Mouse (Mus musculus) layer of hippocampus, postnatal 25 days (tissue): ENCODE results near the gene Xrcc4. TPM values are rescaled to one million over a fixed set of nuclear protein-coding genes. Genes with fewer than 3 reads are reported as not detected.
"Not testable (repeated sequence)": the region's sequence is repeated elsewhere in the genome, so short reads cannot be mapped to it uniquely, and the experiment has no call there.

ENCODE experiments used
- DNase-seq, 2 experiments: peaks; one replicate each; pipeline ENCODE4 v3.0.0; 2022; ENCODE audit warnings: mixed read lengths in 2 of 2, low spot score in 1 of 2; ENCODE audit errors: extremely low spot score in 1 of 2
- total RNA-seq, 2 experiments: library from RNA; stranded (reverse); gene quantifications; 2 replicates each; pipeline ENCODE4 v1.2.3; 2021

Xrcc4 gene
- total RNA-seq: 10 to 100 TPM; 15.0 to 16.4 TPM

- peak; percentile 86 to 89 for DNase-seq
Observed at GRCm38 (mm10) chr13:90088962-90089824, at the start of gene Xrcc4, which contains the start of gene Tmem167. Gene Xrcc4, minus strand, starts transcription at chr13:90089608. Gene Tmem167, plus strand, starts transcription at chr13:90089123.

GRCm38 (mm10) chr13:90136156-90136910 is 46.9 kb upstream of the Xrcc4 start:
- peak in 1 of 2 experiments; percentile 25 for DNase-seq

GRCm38 (mm10) chr13:90111681-90112080 is 22.3 kb upstream of the Xrcc4 start:
- no peak for DNase-seq

GRCm38 (mm10) chr13:90108746-90109145 is 19.3 kb upstream of the Xrcc4 start:
- not testable (repeated sequence) for DNase-seq

GRCm38 (mm10) chr13:90106139-90106538 is 16.7 kb upstream of the Xrcc4 start:
- DNase-seq: no peak

GRCm38 (mm10) chr13:90101514-90101913 is 12.1 kb upstream of the Xrcc4 start:
- DNase-seq: no peak

GRCm38 (mm10) chr13:90089825-90090183 is 396 bp upstream of the Xrcc4 start:
- DNase-seq: no peak

- no peak for DNase-seq
Observed at GRCm38 (mm10) chr13:90061877-90062276, 27.5 kb downstream of the Xrcc4 start.

- DNase-seq: no peak
Observed at GRCm38 (mm10) chr13:90052408-90052807, 37.0 kb downstream of the Xrcc4 start.

- no peak for DNase-seq
Observed at GRCm38 (mm10) chr13:90051735-90052134, 37.7 kb downstream of the Xrcc4 start.

- no peak for DNase-seq
Observed at GRCm38 (mm10) chr13:90039613-90040012, 49.8 kb downstream of the Xrcc4 start.

GRCm38 (mm10) chr13:90032977-90033376 is 56.4 kb downstream of the Xrcc4 start:
- no peak for DNase-seq

- no peak for DNase-seq
Observed at GRCm38 (mm10) chr13:90032523-90032922, 56.9 kb downstream of the Xrcc4 start.

- no peak for DNase-seq
Observed at GRCm38 (mm10) chr13:90030911-90031310, 58.5 kb downstream of the Xrcc4 start.

- no peak for DNase-seq
Observed at GRCm38 (mm10) chr13:90012620-90013019, 76.8 kb downstream of the Xrcc4 start.

- no peak for DNase-seq
Observed at GRCm38 (mm10) chr13:90012198-90012597, 77.2 kb downstream of the Xrcc4 start.

- no peak for DNase-seq
Observed at GRCm38 (mm10) chr13:90011129-90011528, 78.3 kb downstream of the Xrcc4 start.

- no peak for DNase-seq
Observed at GRCm38 (mm10) chr13:90009786-90010185, 79.6 kb downstream of the Xrcc4 start.

GRCm38 (mm10) chr13:90005561-90005960 is 83.8 kb downstream of the Xrcc4 start:
- DNase-seq: no peak

GRCm38 (mm10) chr13:89997531-89997930 is 91.9 kb downstream of the Xrcc4 start:
- no peak for DNase-seq

GRCm38 (mm10) chr13:89986087-89986486 is 103.3 kb downstream of the Xrcc4 start:
- DNase-seq: no peak
